22 mouse cellular contexts compared by ENCODE assay signal in genomic region chr6:55448199-55448598, GRCm38 (mm10). TPM values are rescaled to one million over a fixed set of nuclear protein-coding genes. Genes with fewer than 3 reads are reported as not detected.
DNase-seq lines count a peak whose midpoint lies in the region; ATAC-seq lines count a peak whose summit lies in the region.
"Had no signal": no experiment of that assay in that cellular context is flagged by ENCODE, and none has a peak within 500 bp of the region (broad histone marks: within the 10 kb centered on the region; RNA-seq: fewer than 3 reads in every experiment).

No protein-coding gene starts in this region.

- DNase-seq in frontal cortex, postnatal 36 days (ENCODE audit: low spot score in 2 of 2) = no peak
- DNase-seq in midbrain, embryonic 10.5 days (ENCODE audit: low spot score) = no peak
- no peak for DNase-seq in midbrain, embryonic 14.5 days
- DNase-seq in right cerebral cortex, adult 18-20 months = peak; percentile 51
- no peak for DNase-seq in right cerebral cortex, postnatal 25 days
- DNase-seq: adrenal gland, adult 8-10 months; adrenal gland, postnatal 14 days; adrenal gland, postnatal 36 days; cerebellum, adult 11-12 months; cerebellum, adult 2 months; cerebellum, adult 9-10 months; cerebellum, postnatal 10 days; cerebellum, postnatal 25 days had no signal

- peak; percentile 33 for ATAC-seq in frontal cortex, adult (ENCODE audit: low TSS enrichment)
- ATAC-seq in midbrain, embryonic 14.5 days (ENCODE audit: low FRiP score, low TSS enrichment) = no peak
- no peak for ATAC-seq in erythroid progenitor cell, adult 5-6 weeks (replicated peaks; ENCODE audit: low FRiP score, poor library complexity, severe bottlenecking)
- ATAC-seq: activated CD4-positive, CD25-positive, alpha-beta regulatory T cell, adult 4 months; forebrain, embryonic 13.5 days; forebrain, embryonic 16.5 days; Patski had no signal

- H3K4me1 ChIP-seq in midbrain, embryonic 10.5 days = peaks cover 82% of the 10 kb centered on the region
- H3K4me1 ChIP-seq in midbrain, embryonic 14.5 days (ENCODE audit: control insufficient read depth, insufficient read depth, low read length) = peaks cover 46% of the 10 kb centered on the region

- 81% methylated on average over 9 of the region's 9 CpGs for WGBS in midbrain, embryonic 10.5 days
- WGBS in midbrain, embryonic 14.5 days = 72% methylated on average over 9 of the region's 9 CpGs

- H3K27ac ChIP-seq in midbrain, embryonic 10.5 days (replicated peaks) = peak overlapping the region; percentile 46
- no peak overlapping the region for H3K27ac ChIP-seq in midbrain, embryonic 14.5 days (replicated peaks; ENCODE audit: low read depth, low read length)
- H3K27ac ChIP-seq: embryonic facial prominence, embryonic 10.5 days; embryonic facial prominence, embryonic 12.5 days; forebrain, embryonic 13.5 days had no signal

- peaks cover 57% of the 10 kb centered on the region for H3K27me3 ChIP-seq in midbrain, embryonic 10.5 days (ENCODE audit: low read depth, poor library complexity, severe bottlenecking)
- H3K27me3 ChIP-seq in midbrain, embryonic 14.5 days (ENCODE audit: control insufficient read depth, insufficient read depth, low read length) = no peaks in the 10 kb centered on the region

- H3K36me3 ChIP-seq in midbrain, embryonic 10.5 days = no peaks in the 10 kb centered on the region
- no peaks in the 10 kb centered on the region for H3K36me3 ChIP-seq in midbrain, embryonic 14.5 days (ENCODE audit: control insufficient read depth, insufficient read depth, low read length)
- H3K36me3 ChIP-seq: embryonic facial prominence, embryonic 10.5 days; embryonic facial prominence, embryonic 12.5 days had no signal

- H3K4me2 ChIP-seq in midbrain, embryonic 14.5 days (ENCODE audit: low read length) = no peak overlapping the region
- H3K4me2 ChIP-seq: embryonic facial prominence, embryonic 12.5 days; forebrain, embryonic 13.5 days had no signal

- no peaks in the 10 kb centered on the region for H3K9me3 ChIP-seq in midbrain, embryonic 10.5 days (replicated peaks)
- no peaks in the 10 kb centered on the region for H3K9me3 ChIP-seq in midbrain, embryonic 14.5 days (ENCODE audit: control insufficient read depth, low read length)
- H3K9me3 ChIP-seq: embryonic facial prominence, embryonic 10.5 days; embryonic facial prominence, embryonic 12.5 days; forebrain, embryonic 13.5 days had no signal

- no peak overlapping the region for H3K9ac ChIP-seq in midbrain, embryonic 14.5 days (replicated peaks; ENCODE audit: low read length)
- H3K9ac ChIP-seq: embryonic facial prominence, embryonic 12.5 days; forebrain, embryonic 13.5 days had no signal

- no peak overlapping the region for H3K4me3 ChIP-seq in midbrain, embryonic 10.5 days
- no peak overlapping the region for H3K4me3 ChIP-seq in midbrain, embryonic 14.5 days (replicated peaks; ENCODE audit: low read depth, low read length)
- H3K4me3 ChIP-seq: embryonic facial prominence, embryonic 10.5 days; embryonic facial prominence, embryonic 12.5 days; forebrain, embryonic 13.5 days had no signal

RNA-seq across cellular contexts. Expression of gene Adcyap1r1, which starts 3.6 kb away (rescaled TPM):
- polyA plus RNA-seq in midbrain, embryonic 10.5 days (2016; fragmentation: Nextera tagmentation; extraction: Ambion mirVana) = 31.4 and 34.3 TPM in 2 replicates
- polyA plus RNA-seq in midbrain, embryonic 14.5 days (2014; fragmentation: Nextera tagmentation; extraction: Ambion mirVana) = 50.2 and 52.7 TPM in 2 replicates
- total RNA-seq in erythroid progenitor cell, adult 5-6 weeks (2015; ENCODE audit: low replicate concordance) = not detected in 2 replicates
- total RNA-seq in erythroid progenitor cell, adult 5-6 weeks (2017; ENCODE audit: low replicate concordance) = 0.26 TPM in 1 of 2 replicates, not detected in the other
- total RNA-seq: MEL had no signal
- polyA plus RNA-seq: activated CD4-positive, CD25-positive, alpha-beta regulatory T cell, adult 4 months had no signal
